Mouse (Mus musculus) v-Abl transformed pro-B cells (cell line): ENCODE data around the gene Tinf2.

Experiments used
- in situ Hi-C, 2 experiments: fragments of 400-800 bp; cut with MboI; formaldehyde crosslinking; loops; one replicate each; pipeline ENCODE4 v1.15.1; 2025; ENCODE audit not compliant: unreplicated experiment in 2 of 2

Tinf2 gene

GRCm38 (mm10) chr14:55642679-55643059 lies 39.0 kb downstream of the Tinf2 start:
- in situ Hi-C loops = no loop called here

DNA sequence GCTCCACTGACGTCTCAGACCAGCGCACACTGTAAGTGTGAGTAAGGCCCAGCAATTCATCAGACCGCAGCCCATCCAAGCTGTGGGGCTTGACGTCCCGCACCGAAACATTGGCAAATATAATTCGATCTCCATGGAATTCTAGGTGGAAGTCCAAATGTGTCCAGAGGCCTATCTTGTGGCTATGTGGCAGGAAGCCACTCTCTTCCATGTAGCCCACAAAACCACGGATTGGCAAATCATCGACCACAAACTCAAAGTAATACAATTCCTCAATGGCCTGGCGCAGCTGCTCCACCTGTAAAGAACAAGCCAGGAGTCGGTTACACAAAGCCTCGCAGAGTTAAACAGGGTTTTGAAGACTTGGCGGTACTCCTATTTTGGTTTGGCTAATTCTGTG lies 40.3 kb downstream of the Tinf2 start:
- in situ Hi-C loops = no loop called here

DNA sequence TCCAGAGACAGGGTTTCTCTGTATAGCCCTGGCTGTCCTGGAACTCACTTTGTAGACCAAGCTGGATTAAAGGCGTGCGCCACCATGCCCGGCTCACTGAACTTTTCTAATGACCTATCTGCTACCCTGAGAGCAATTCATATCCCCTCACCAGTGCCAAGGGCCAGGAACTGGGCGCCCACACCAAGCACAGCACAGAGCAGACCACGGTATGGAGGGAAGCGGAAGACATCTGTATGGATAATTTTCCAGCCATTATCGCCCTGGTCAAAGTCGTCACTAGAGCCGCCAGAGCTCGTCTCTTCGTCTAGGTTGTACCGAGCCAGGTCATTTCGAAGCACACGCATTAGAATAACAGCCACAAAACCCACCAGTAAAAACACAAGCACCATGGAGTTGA lies 40.8 kb downstream of the Tinf2 start:
- in situ Hi-C loops = no loop called here

DNA sequence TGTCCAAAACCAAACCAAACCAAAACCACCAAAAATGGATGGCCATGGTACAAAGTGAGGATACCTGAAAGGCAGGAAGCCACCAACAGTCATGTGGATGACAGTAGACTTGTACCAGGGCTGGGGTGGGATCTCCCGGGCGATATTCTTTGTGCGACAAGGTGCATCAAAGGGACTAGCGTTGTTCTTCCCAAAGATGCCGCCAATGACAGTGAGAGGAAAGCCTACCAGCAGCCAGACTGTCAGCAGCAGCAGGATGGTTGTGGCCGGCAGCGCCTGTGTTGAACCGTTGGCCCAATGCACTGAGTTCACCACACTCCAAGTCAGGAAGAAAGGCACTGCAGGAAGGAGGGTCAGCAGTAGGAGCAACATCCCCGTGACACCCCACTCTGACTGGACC lies 43.8 kb downstream of the Tinf2 start, which contains the start of gene Gm49378:
Gene Gm49378 (minus strand): TSS at position 101 of the 400 bp plus-strand sequence.
- in situ Hi-C loops = no loop called here

- in situ Hi-C loops = no loop called here
Observed at GRCm38 (mm10) chr14:55635523-55636007, 46.1 kb downstream of the Tinf2 start, which contains the start of gene Ipo4. TSS of gene Ipo4 (minus strand) at chr14:55635957.

GRCm38 (mm10) chr14:55634874-55635522 lies 46.6 kb downstream of the Tinf2 start:
- in situ Hi-C loops = no loop called here

DNA sequence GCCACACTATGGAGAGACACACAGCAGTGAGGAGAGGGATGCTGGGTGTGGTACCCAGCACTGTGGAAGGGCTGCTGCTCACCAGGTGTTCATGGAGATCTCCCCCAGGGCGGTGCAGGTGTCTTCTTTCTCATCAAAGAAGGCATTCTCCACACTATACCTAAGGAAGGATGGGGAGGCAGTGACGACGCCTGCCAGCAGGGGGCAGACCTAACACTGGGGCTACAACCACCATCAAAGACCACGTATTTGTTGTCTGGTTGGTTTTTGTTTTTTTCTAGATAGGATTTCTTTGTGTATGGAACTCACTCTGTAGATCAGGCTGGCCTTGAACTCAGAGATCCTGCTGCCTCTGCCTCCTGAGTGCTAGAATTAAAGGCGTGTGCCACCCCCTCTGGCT lies 52.3 kb downstream of the Tinf2 start:
- in situ Hi-C loops = loop anchor here (5.0 kb wide), 1 partner anchor 123 kb away; no protein-coding TSS in a partner anchor

- in situ Hi-C loops = loop anchor here (5.0 kb wide), 1 partner anchor 124 kb away; no protein-coding TSS in a partner anchor
Observed at GRCm38 (mm10) chr14:55628077-55628827, 53.4 kb downstream of the Tinf2 start.
